Mouse (Mus musculus): ENCODE measurements around the gene Gm28635. TPM values are rescaled to one million over a fixed set of nuclear protein-coding genes. Genes with fewer than 3 reads are reported as not detected.

The Gm28635 gene
- total and polyA plus RNA-seq, 3 experiments: not detected

- H3K36me3 ChIP-seq (replicated peaks): peaks cover 67% of the 10 kb centered on the region
Observed at GRCm38 (mm10) chr2:84618914-84619313, 58.9 kb downstream of the Gm28635 start.

GRCm38 (mm10) chr2:84617637-84618515 lies 60.0 kb downstream of the Gm28635 start:
- ATAC-seq (ENCODE audit: extremely low read depth, insufficient number of reproducible peaks, low FRiP score, poor library complexity, severe bottlenecking): peak; percentile 47; the same call in 1 of the 2 replicates
- H3K4me3 ChIP-seq (ENCODE audit: low read depth, low read length): no peak overlapping the region
- peak; percentile 12 for DNase-seq (ENCODE audit: low spot score)
- TF ChIP-seq CTCF (IDR thresholded peaks at IDR 0.05; ENCODE audit: low read depth, low read length) (peak; percentile 57; the same call in 1 of the 2 replicates), POLR2AphosphoS5 (IDR thresholded peaks at IDR 0.05; ENCODE audit: insufficient replicate concordance, low read depth, low read length) (no peak)
- H3K4me1 ChIP-seq (ENCODE audit: insufficient read depth, low read depth, low read length): peaks cover 29% of the 10 kb centered on the region
- H3K9me3 ChIP-seq (replicated peaks): no peaks in the 10 kb centered on the region
- peaks cover 77% of the 10 kb centered on the region for H3K36me3 ChIP-seq (replicated peaks)
- no peaks in the 10 kb centered on the region for H3K27me3 ChIP-seq (ENCODE audit: insufficient read depth, low read length)

More at GRCm38 (mm10) chr2:84618914-84619313, 58.9 kb downstream of the Gm28635 start:
- peaks cover 39% of the 10 kb centered on the region for H3K4me1 ChIP-seq (ENCODE audit: insufficient read depth, low read depth, low read length)
- ATAC-seq (ENCODE audit: extremely low read depth, insufficient number of reproducible peaks, low FRiP score, poor library complexity, severe bottlenecking): no peak
- H3K27me3 ChIP-seq (ENCODE audit: insufficient read depth, low read length): no peaks in the 10 kb centered on the region
- TF ChIP-seq GATA2 (IDR thresholded peaks at IDR 0.05; ENCODE audit: borderline replicate concordance, low read depth, low read length) (no peak), TAL1 (conservative IDR thresholded peaks at IDR 0.05; ENCODE audit: low read depth, low read length) (no peak), GATA1 (IDR thresholded peaks at IDR 0.05; ENCODE audit: borderline replicate concordance, low read length) (no peak), POLR2AphosphoS5 (IDR thresholded peaks at IDR 0.05; ENCODE audit: insufficient replicate concordance, low read depth, low read length) (no peak), CTCF (IDR thresholded peaks at IDR 0.05; ENCODE audit: low read depth, low read length) (no peak)
- no peak overlapping the region for H3K4me3 ChIP-seq (ENCODE audit: low read depth, low read length)
- no peak for DNase-seq (ENCODE audit: low spot score)
- H3K9me3 ChIP-seq (replicated peaks): no peaks in the 10 kb centered on the region

- peaks cover 95% of the 10 kb centered on the region for H3K36me3 ChIP-seq (replicated peaks)
- ATAC-seq (ENCODE audit: extremely low read depth, insufficient number of reproducible peaks, low FRiP score, poor library complexity, severe bottlenecking): no peak
- no peak for TF ChIP-seq GATA1 (IDR thresholded peaks at IDR 0.05; ENCODE audit: borderline replicate concordance, low read length)
- H3K9me3 ChIP-seq (replicated peaks): no peaks in the 10 kb centered on the region
- no peak overlapping the region for H3K4me3 ChIP-seq (ENCODE audit: low read depth, low read length)
- DNase-seq (ENCODE audit: low spot score): no peak
- H3K4me1 ChIP-seq (ENCODE audit: insufficient read depth, low read depth, low read length): peaks cover 3% of the 10 kb centered on the region; the same call in 1 of the 2 replicates
- H3K27me3 ChIP-seq (ENCODE audit: insufficient read depth, low read length): no peaks in the 10 kb centered on the region
Observed at GRCm38 (mm10) chr2:84612764-84613163, 65.1 kb downstream of the Gm28635 start.

GRCm38 (mm10) chr2:84607842-84608241 lies 70.0 kb downstream of the Gm28635 start:
- TF ChIP-seq TAL1 (conservative IDR thresholded peaks at IDR 0.05; ENCODE audit: low read depth, low read length) (no peak), CTCF (IDR thresholded peaks at IDR 0.05; ENCODE audit: low read depth, low read length) (no peak), GATA2 (IDR thresholded peaks at IDR 0.05; ENCODE audit: borderline replicate concordance, low read depth, low read length) (no peak), GATA1 (IDR thresholded peaks at IDR 0.05; ENCODE audit: borderline replicate concordance, low read length) (no peak), POLR2AphosphoS5 (IDR thresholded peaks at IDR 0.05; ENCODE audit: insufficient replicate concordance, low read depth, low read length) (no peak)
- Histone ChIP-seq H3K4me3 (ENCODE audit: low read depth, low read length) (no peak overlapping the region), H3K4me1 (ENCODE audit: insufficient read depth, low read depth, low read length) (no peaks in the 10 kb centered on the region), H3K27me3 (ENCODE audit: insufficient read depth, low read length) (no peaks in the 10 kb centered on the region), H3K36me3 (replicated peaks) (peaks cover 92% of the 10 kb centered on the region), H3K9me3 (replicated peaks) (no peaks in the 10 kb centered on the region)
- ATAC-seq (ENCODE audit: extremely low read depth, insufficient number of reproducible peaks, low FRiP score, poor library complexity, severe bottlenecking) (no peak), DNase-seq (ENCODE audit: low spot score) (no peak)

GRCm38 (mm10) chr2:84600977-84601376 lies 76.9 kb downstream of the Gm28635 start:
- no peak for TF ChIP-seq GATA1 (IDR thresholded peaks at IDR 0.05; ENCODE audit: borderline replicate concordance, low read length)
- no peaks in the 10 kb centered on the region for H3K27me3 ChIP-seq (ENCODE audit: insufficient read depth, low read length)
- H3K9me3 ChIP-seq (replicated peaks): no peaks in the 10 kb centered on the region
- DNase-seq (ENCODE audit: low spot score) (no peak), ATAC-seq (ENCODE audit: extremely low read depth, insufficient number of reproducible peaks, low FRiP score, poor library complexity, severe bottlenecking) (no peak)
- no peak overlapping the region for H3K4me3 ChIP-seq (ENCODE audit: low read depth, low read length)
- peaks cover 83% of the 10 kb centered on the region for H3K36me3 ChIP-seq (replicated peaks)
- H3K4me1 ChIP-seq (ENCODE audit: insufficient read depth, low read depth, low read length): no peaks in the 10 kb centered on the region

- no peak for DNase-seq (ENCODE audit: low spot score)
- H3K4me1 ChIP-seq (ENCODE audit: insufficient read depth, low read depth, low read length): no peaks in the 10 kb centered on the region
- H3K27me3 ChIP-seq (ENCODE audit: insufficient read depth, low read length): no peaks in the 10 kb centered on the region
- H3K4me3 ChIP-seq (ENCODE audit: low read depth, low read length): no peak overlapping the region
- no peak for TF ChIP-seq CTCF (IDR thresholded peaks at IDR 0.05; ENCODE audit: low read depth, low read length)
- no peak for TF ChIP-seq POLR2AphosphoS5 (IDR thresholded peaks at IDR 0.05; ENCODE audit: insufficient replicate concordance, low read depth, low read length)
- TF ChIP-seq TAL1 (conservative IDR thresholded peaks at IDR 0.05; ENCODE audit: low read depth, low read length): no peak
- TF ChIP-seq GATA1 (IDR thresholded peaks at IDR 0.05; ENCODE audit: borderline replicate concordance, low read length): no peak
- TF ChIP-seq GATA2 (IDR thresholded peaks at IDR 0.05; ENCODE audit: borderline replicate concordance, low read depth, low read length): no peak
- H3K9me3 ChIP-seq (replicated peaks): no peaks in the 10 kb centered on the region
- peaks cover 73% of the 10 kb centered on the region for H3K36me3 ChIP-seq (replicated peaks)
- no peak for ATAC-seq (ENCODE audit: extremely low read depth, insufficient number of reproducible peaks, low FRiP score, poor library complexity, severe bottlenecking)
Observed at GRCm38 (mm10) chr2:84599270-84599888, 78.5 kb downstream of the Gm28635 start.

Data from G1E (cell line).